Mouse (Mus musculus) kidney, postnatal 0 days (tissue): ENCODE results near the gene Olfr1392. TPM values are rescaled to one million over a fixed set of nuclear protein-coding genes. Genes with fewer than 3 reads are reported as not detected.
"Not testable (repeated sequence)": the region's sequence is repeated elsewhere in the genome, so short reads cannot be mapped to it uniquely, and the experiment has no call there.

ENCODE experiments used
- ATAC-seq: fragments of 200-750 bp; cut with Nextera tagmentation; replicated peaks from 2 replicates; pipeline ENCODE4 v1.8.0; 2017; ENCODE audit warnings: low read depth, moderate number of reproducible peaks, moderate TSS enrichment, moderate library complexity; ENCODE audit not compliant: low FRiP score
- DNase-seq: peaks from one replicate; pipeline ENCODE4 v3.0.0-alpha.2; 2016; ENCODE audit warnings: low spot score
- H3K27ac ChIP-seq: fragments of 300-500 bp; sonication (generic); 2 replicates; pipeline ENCODE4 v1.5.1; 2014; ENCODE audit warnings: mild to moderate bottlenecking
- H3K27me3 ChIP-seq: fragments of 300-500 bp; sonication (generic); 2 replicates; pipeline ENCODE4 v1.6.1; 2014; ENCODE audit warnings: low read length, mixed read lengths; ENCODE audit not compliant: insufficient read depth
- H3K36me3 ChIP-seq: fragments of 300-500 bp; sonication (generic); 2 replicates; pipeline ENCODE4 v1.6.1; 2014; ENCODE audit warnings: low read length, mixed read lengths; ENCODE audit not compliant: insufficient read depth
- H3K4me1 ChIP-seq: fragments of 300-500 bp; sonication (generic); replicated peaks from 2 replicates; pipeline ENCODE4 v1.6.1; 2014; ENCODE audit warnings: antibody characterized with exemption, low read length, mixed read lengths; ENCODE audit not compliant: insufficient read depth
- H3K4me2 ChIP-seq: fragments of 300-500 bp; sonication (generic); 2 replicates; pipeline ENCODE4 v1.6.1; 2014; ENCODE audit warnings: mild to moderate bottlenecking, low read length, moderate library complexity, mixed read lengths
- H3K4me3 ChIP-seq: fragments of 300-500 bp; sonication (generic); replicated peaks from 2 replicates; pipeline ENCODE4 v1.5.1; 2014; ENCODE audit warnings: low read depth, low read length
- H3K9ac ChIP-seq: fragments of 300-500 bp; sonication (generic); 2 replicates; pipeline ENCODE4 v1.6.1; 2014; ENCODE audit warnings: low read depth, low read length
- H3K9me3 ChIP-seq: fragments of 300-500 bp; sonication (generic); replicated peaks from 2 replicates; pipeline ENCODE4 v1.6.1; 2016; ENCODE audit warnings: low read length, inconsistent platforms, mixed read lengths
- CTCF ChIP-seq: IDR thresholded peaks from 2 replicates; pipeline ENCODE4 v1.5.1; 2016; ENCODE audit warnings: antibody characterized with exemption, low read depth, mild to moderate bottlenecking, moderate library complexity
- WGBS: fragments of 180-500 bp; shearing (Covaris S2); extraction: QIAGEN DNeasy Blood & Tissue Kit; methylation state at CpG from one replicate; pipeline ENCODE4 v1.1.7; 2014; 5-methylcytosine and 5-hydroxymethylcytosine counted together
- polyA plus RNA-seq: library from polyadenylated mRNA; unstranded; fragments of >200 nt; fragmentation: Nextera tagmentation; extraction: Ambion mirVana; gene quantifications from 2 replicates; pipeline ENCODE4 v1.2.1, GENCODE M21; 2015

The Olfr1392 gene
- polyA plus RNA-seq: 0.06 and 0.07 TPM in 2 replicates

DNA sequence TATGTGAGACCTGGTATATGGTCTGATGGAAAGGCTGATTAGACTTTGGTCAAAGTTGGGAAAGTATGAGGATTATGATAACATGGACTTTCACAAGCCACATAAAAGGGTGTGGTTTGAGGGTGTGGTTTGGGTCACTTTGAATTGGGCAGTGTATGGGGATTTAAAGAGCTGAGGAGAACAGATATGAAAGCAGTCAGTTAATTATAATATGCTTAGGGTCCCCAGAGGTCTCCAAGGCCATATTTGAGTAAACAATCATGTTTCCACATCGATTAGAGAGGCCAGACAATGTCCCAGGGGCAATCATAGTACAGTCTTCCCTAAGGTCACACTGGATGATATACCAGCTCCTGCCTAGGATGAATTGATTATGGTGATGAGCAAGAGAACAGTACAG is at the start of gene Olfr1392:
Gene Olfr1392 (plus strand): TSS at position 301 of the 400 bp plus-strand sequence.
- WGBS: 53% methylated on average over 1 of the region's 1 CpGs
- not testable (repeated sequence) for H3K4me1 ChIP-seq, H3K4me3 ChIP-seq, H3K36me3 ChIP-seq, H3K27me3 ChIP-seq, DNase-seq, H3K9ac ChIP-seq, H3K4me2 ChIP-seq, ATAC-seq, H3K9me3 ChIP-seq, H3K27ac ChIP-seq

GRCm38 (mm10) chr11:49235459-49236207 is 49.4 kb upstream of the Olfr1392 start:
- no peak for TF ChIP-seq CTCF
- no peaks in the 10 kb centered on the region for H3K36me3 ChIP-seq
- H3K27ac ChIP-seq: no peak overlapping the region
- 71% methylated on average over 3 of the region's 3 CpGs for WGBS
- H3K4me2 ChIP-seq: no peak overlapping the region
- DNase-seq (no peak), ATAC-seq (no peak)
- no peaks in the 10 kb centered on the region for H3K9me3 ChIP-seq
- H3K4me1 ChIP-seq: no peaks in the 10 kb centered on the region
- no peak overlapping the region for H3K4me3 ChIP-seq
- H3K9ac ChIP-seq: no peak overlapping the region
- no peaks in the 10 kb centered on the region for H3K27me3 ChIP-seq

DNA sequence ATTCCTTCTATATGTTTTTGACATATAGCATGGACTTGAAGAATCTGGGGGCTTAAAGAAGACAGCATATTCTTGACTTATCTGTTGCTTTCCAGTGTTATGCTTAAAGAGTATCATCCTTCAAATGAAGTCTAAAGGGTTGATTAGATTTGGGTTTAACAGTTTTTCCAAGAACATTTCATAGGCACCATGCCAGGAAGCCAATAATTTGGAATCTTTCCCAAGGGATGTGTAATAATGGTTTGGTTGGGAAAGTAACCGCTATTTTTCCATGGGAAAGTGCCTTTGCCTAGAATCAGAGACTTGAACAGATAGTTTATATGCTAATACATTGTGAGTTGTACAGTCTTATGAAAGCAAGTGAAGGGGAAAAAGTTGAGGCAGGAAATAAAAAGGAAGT is 48.2 kb upstream of the Olfr1392 start:
- H3K9me3 ChIP-seq: no peaks in the 10 kb centered on the region
- H3K4me1 ChIP-seq: no peaks in the 10 kb centered on the region
- no peaks in the 10 kb centered on the region for H3K27me3 ChIP-seq
- H3K36me3 ChIP-seq: no peaks in the 10 kb centered on the region
- no peak for DNase-seq
- no peak overlapping the region for H3K4me2 ChIP-seq
- H3K4me3 ChIP-seq: no peak overlapping the region
- H3K9ac ChIP-seq: no peak overlapping the region
- 76% methylated on average over 1 of the region's 1 CpGs for WGBS
- no peak overlapping the region for H3K27ac ChIP-seq
- no peak for TF ChIP-seq CTCF
- ATAC-seq: no peak

DNA sequence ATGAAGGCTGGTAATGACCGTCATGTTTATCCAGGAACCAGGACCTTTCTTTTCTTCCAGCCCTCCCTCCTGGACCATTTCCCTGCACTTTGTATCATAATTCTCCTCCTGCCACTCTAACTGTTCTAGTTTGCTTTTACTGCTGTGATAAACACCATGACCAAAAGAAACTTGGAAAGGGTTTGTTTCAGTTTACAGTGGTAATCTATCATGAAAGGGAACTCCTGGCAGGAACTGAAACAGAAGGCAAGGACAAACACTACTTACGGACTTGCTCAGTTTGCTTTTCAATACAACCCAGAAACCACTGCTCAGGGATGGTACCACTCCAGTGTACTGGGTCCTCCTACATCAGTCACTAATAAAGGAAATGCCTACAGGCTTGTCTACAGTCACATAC is 47.5 kb upstream of the Olfr1392 start:
- no peaks in the 10 kb centered on the region for H3K4me1 ChIP-seq
- no peak overlapping the region for H3K27ac ChIP-seq
- H3K9ac ChIP-seq: no peak overlapping the region
- DNase-seq (no peak), ATAC-seq (no peak)
- TF ChIP-seq CTCF: no peak
- H3K36me3 ChIP-seq: no peaks in the 10 kb centered on the region
- no peaks in the 10 kb centered on the region for H3K9me3 ChIP-seq
- no peak overlapping the region for H3K4me3 ChIP-seq
- no peaks in the 10 kb centered on the region for H3K27me3 ChIP-seq
- no peak overlapping the region for H3K4me2 ChIP-seq
- WGBS: 44% methylated on average over 2 of the region's 2 CpGs

DNA sequence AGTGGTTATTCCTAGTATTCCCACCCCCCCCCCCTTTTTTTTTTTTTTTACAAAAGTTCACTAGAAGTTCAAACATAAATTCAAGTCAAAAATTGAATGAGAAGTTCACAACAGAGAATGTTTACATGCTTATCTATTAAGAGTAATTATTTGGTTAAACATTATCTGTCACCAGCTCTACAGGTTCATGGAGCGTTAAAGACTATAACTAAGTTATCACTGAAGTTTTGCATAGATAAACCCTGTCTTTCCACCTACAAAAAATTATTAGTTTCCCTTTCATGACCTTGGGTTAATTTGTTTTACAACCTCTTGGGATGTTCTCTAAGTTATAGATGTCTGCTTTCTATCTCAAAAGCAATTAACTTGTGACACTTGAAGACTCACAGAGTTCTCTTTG is 44.8 kb upstream of the Olfr1392 start:
- Histone ChIP-seq H3K27ac (no peak overlapping the region), H3K36me3 (no peaks in the 10 kb centered on the region), H3K9ac (no peak overlapping the region), H3K4me3 (no peak overlapping the region), H3K4me1 (peaks cover 8% of the 10 kb centered on the region; the same call in 1 of the 2 replicates), H3K4me2 (no peak overlapping the region), H3K27me3 (no peaks in the 10 kb centered on the region), H3K9me3 (no peaks in the 10 kb centered on the region)
- DNase-seq (no peak), ATAC-seq (no peak)
- WGBS: 80% methylated on average over 1 of the region's 1 CpGs
- TF ChIP-seq CTCF: no peak

GRCm38 (mm10) chr11:49240874-49241273 is 44.2 kb upstream of the Olfr1392 start:
- Histone ChIP-seq H3K4me2 (no peak overlapping the region), H3K4me1 (peaks cover 12% of the 10 kb centered on the region; the same call in 1 of the 2 replicates), H3K9me3 (no peaks in the 10 kb centered on the region), H3K27ac (no peak overlapping the region), H3K4me3 (no peak overlapping the region), H3K36me3 (no peaks in the 10 kb centered on the region), H3K27me3 (no peaks in the 10 kb centered on the region), H3K9ac (no peak overlapping the region)
- DNase-seq (no peak), ATAC-seq (no peak)
- no peak for TF ChIP-seq CTCF
- 85% methylated on average over 4 of the region's 4 CpGs for WGBS
